In genomic region chr4:148936727-148937126, GRCm38 (mm10) we compare ENCODE assay signal across 18 mouse cellular contexts.
DNase-seq lines count a peak whose midpoint lies in the region; ATAC-seq and TF ChIP-seq lines count a peak whose summit lies in the region.
"Had no signal": no experiment of that assay in that cellular context is flagged by ENCODE, and none has a peak within 500 bp of the region (broad histone marks: within the 10 kb centered on the region; RNA-seq: fewer than 3 reads in every experiment).

No protein-coding gene starts in this region.

- WGBS in liver, adult 2 months: 87% methylated on average over 12 of the region's 12 CpGs
- WGBS in liver, embryonic 11.5 days: 83% methylated on average over 12 of the region's 12 CpGs
- WGBS in stomach, embryonic 14.5 days: 93% methylated on average over 12 of the region's 12 CpGs
- 89% methylated on average over 12 of the region's 12 CpGs for WGBS in midbrain, embryonic 15.5 days

- H3K4me3 ChIP-seq in liver, adult 2 months (ENCODE audit: insufficient read depth, low read depth, low read length): no peak overlapping the region
- H3K4me3 ChIP-seq in liver, embryonic 11.5 days (ENCODE audit: low read depth, low read length): no peak overlapping the region
- no peak overlapping the region for H3K4me3 ChIP-seq in stomach, embryonic 14.5 days (ENCODE audit: low read depth, low read length)
- H3K4me3 ChIP-seq in midbrain, embryonic 15.5 days: no peak overlapping the region
- H3K4me3 ChIP-seq: erythroblast, embryonic 14.5 days; heart, embryonic 13.5 days; kidney, embryonic 15.5 days; left cerebral cortex, adult 2 months; liver, embryonic 15.5 days; megakaryocyte, embryonic 14.5 days had no signal

- no peak overlapping the region for H3K4me2 ChIP-seq in liver, embryonic 11.5 days
- no peak overlapping the region for H3K4me2 ChIP-seq in stomach, embryonic 14.5 days (replicated peaks; ENCODE audit: low read depth, low read length)
- no peak overlapping the region for H3K4me2 ChIP-seq in midbrain, embryonic 15.5 days
- H3K4me2 ChIP-seq: heart, embryonic 13.5 days; kidney, embryonic 15.5 days had no signal

- no peaks in the 10 kb centered on the region for H3K9me3 ChIP-seq in liver, embryonic 11.5 days (ENCODE audit: control insufficient read depth, low read length)
- H3K9me3 ChIP-seq in stomach, embryonic 14.5 days (ENCODE audit: control insufficient read depth, low read depth, low read length): no peaks in the 10 kb centered on the region
- H3K9me3 ChIP-seq in midbrain, embryonic 15.5 days: no peaks in the 10 kb centered on the region
- H3K9me3 ChIP-seq: heart, embryonic 13.5 days; kidney, embryonic 15.5 days; liver, embryonic 15.5 days; megakaryocyte, embryonic 14.5 days had no signal

- ATAC-seq in liver, embryonic 11.5 days (replicated peaks; ENCODE audit: low FRiP score): no peak
- ATAC-seq in stomach, embryonic 14.5 days (ENCODE audit: insufficient number of reproducible peaks, insufficient read depth, low FRiP score, low read depth): no peak
- ATAC-seq in midbrain, embryonic 15.5 days (replicated peaks): no peak
- ATAC-seq: forebrain, postnatal 0 days; hindbrain, embryonic 16.5 days had no signal

- no peak for TF ChIP-seq POLR2A in liver, adult 2 months (IDR thresholded peaks at IDR 0.05; ENCODE audit: extremely low read depth, insufficient read depth, low read length)

- H3K36me3 ChIP-seq in liver, adult 2 months (ENCODE audit: control insufficient read depth, insufficient read depth, low read length): no peaks in the 10 kb centered on the region
- no peaks in the 10 kb centered on the region for H3K36me3 ChIP-seq in liver, embryonic 11.5 days (ENCODE audit: control insufficient read depth, insufficient read depth, low read length)
- H3K36me3 ChIP-seq in stomach, embryonic 14.5 days (ENCODE audit: control insufficient read depth, insufficient read depth, low read length): 0 out of 2 replicates have a peak, but pooled peaks cover 3% of the 10 kb centered on the region
- no peaks in the 10 kb centered on the region for H3K36me3 ChIP-seq in midbrain, embryonic 15.5 days (replicated peaks)
- H3K36me3 ChIP-seq: liver, embryonic 15.5 days had no signal

- no peaks in the 10 kb centered on the region for H3K4me1 ChIP-seq in liver, adult 2 months (ENCODE audit: control insufficient read depth, insufficient read depth, low read length)
- peaks cover 28% of the 10 kb centered on the region for H3K4me1 ChIP-seq in liver, embryonic 11.5 days (replicated peaks; ENCODE audit: control insufficient read depth, insufficient read depth, low read length)
- H3K4me1 ChIP-seq in stomach, embryonic 14.5 days (ENCODE audit: control insufficient read depth, insufficient read depth, low read length): peaks cover 33% of the 10 kb centered on the region
- peaks cover 30% of the 10 kb centered on the region for H3K4me1 ChIP-seq in midbrain, embryonic 15.5 days

- H3K27me3 ChIP-seq in liver, adult 2 months (ENCODE audit: control insufficient read depth, insufficient read depth, low read length): no peaks in the 10 kb centered on the region
- H3K27me3 ChIP-seq in liver, embryonic 11.5 days (replicated peaks; ENCODE audit: control insufficient read depth, insufficient read depth, low read length): no peaks in the 10 kb centered on the region; the same call in 1 of the 2 replicates
- H3K27me3 ChIP-seq in stomach, embryonic 14.5 days (ENCODE audit: control insufficient read depth, insufficient read depth, low read length): no peaks in the 10 kb centered on the region
- peaks cover 33% of the 10 kb centered on the region for H3K27me3 ChIP-seq in midbrain, embryonic 15.5 days (replicated peaks)
- H3K27me3 ChIP-seq: liver, embryonic 15.5 days had no signal

- no peak overlapping the region for H3K9ac ChIP-seq in liver, adult 2 months (ENCODE audit: low read depth, low read length)
- no peak overlapping the region for H3K9ac ChIP-seq in liver, embryonic 11.5 days (ENCODE audit: low read depth, low read length)
- no peak overlapping the region for H3K9ac ChIP-seq in stomach, embryonic 14.5 days (replicated peaks; ENCODE audit: low read depth, low read length)
- H3K9ac ChIP-seq in midbrain, embryonic 15.5 days: no peak overlapping the region
- H3K9ac ChIP-seq: forebrain, postnatal 0 days; kidney, embryonic 15.5 days; liver, embryonic 15.5 days had no signal

- DNase-seq in gastrocnemius, adult 18-20 months (ENCODE audit: low spot score): peak; percentile 89
- DNase-seq in gastrocnemius, postnatal 4 days (ENCODE audit: low spot score in 2 of 2): no peak
- peak; percentile 38 for DNase-seq in liver, adult 2 months (ENCODE audit: extremely low read depth, low read depth, low spot score)
- no peak for DNase-seq in liver, embryonic 11.5 days (ENCODE audit: low spot score)
- peak; percentile 83 to 85 for DNase-seq in gastrocnemius, adult 8-10 months (ENCODE audit: low spot score in 2 of 2)
- DNase-seq in embryo, embryonic 11 days: no peak
- DNase-seq: B cell, adult 2 months; cerebellum, postnatal 10 days; forebrain, postnatal 0 days had no signal

- TF ChIP-seq CTCF in liver, adult 2 months (IDR thresholded peaks at IDR 0.05; ENCODE audit: low read depth, low read length): no peak

- no peaks in the 10 kb centered on the region for H3K79me2 ChIP-seq in liver, adult 2 months (ENCODE audit: control insufficient read depth, insufficient read depth, low read length)

- H3K27ac ChIP-seq in liver, adult 2 months (replicated peaks; ENCODE audit: insufficient read depth, low read depth, low read length): no peak overlapping the region
- H3K27ac ChIP-seq in liver, embryonic 11.5 days (ENCODE audit: low read depth, low read length): no peak overlapping the region
- H3K27ac ChIP-seq in stomach, embryonic 14.5 days (ENCODE audit: low read length): peak overlapping the region; percentile 28; the same call in 1 of the 2 replicates
- no peak overlapping the region for H3K27ac ChIP-seq in midbrain, embryonic 15.5 days
- H3K27ac ChIP-seq: heart, embryonic 13.5 days; kidney, embryonic 15.5 days; left cerebral cortex, adult 2 months; liver, embryonic 15.5 days had no signal

Comparison
In these comparisons a context has a peak if more than half of its experiments do, and no peak if none do; other contexts are left out.
1. DNase-seq: peak in gastrocnemius, adult 18-20 months (single experiment), liver, adult 2 months (single experiment) and gastrocnemius, adult 8-10 months (2 of 2); none in gastrocnemius, postnatal 4 days (0 of 2), liver, embryonic 11.5 days (single experiment) and embryo, embryonic 11 days (single experiment).